Comparison of ENCODE assay signal across 27 mouse cellular contexts in the genomic region with DNA sequence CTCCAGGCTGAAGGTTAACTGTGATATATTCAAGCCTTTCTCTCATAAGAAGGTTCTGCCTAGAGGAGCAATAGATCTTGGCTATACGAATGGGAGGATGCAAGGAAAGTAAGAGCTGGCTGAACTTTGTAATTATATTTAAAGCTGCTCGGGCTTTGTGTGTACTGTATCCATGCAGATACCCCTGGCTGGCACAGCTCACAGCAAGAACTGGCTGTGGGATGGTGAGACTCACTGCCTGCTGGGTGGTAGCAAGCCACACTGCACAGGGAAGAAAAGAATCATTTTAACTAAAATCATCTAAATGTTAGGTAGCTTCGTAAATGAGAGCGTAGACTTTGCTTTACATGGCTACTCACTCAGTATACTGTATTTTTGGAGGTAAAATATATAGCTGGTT.
"Had no signal": no experiment of that assay in that cellular context is flagged by ENCODE, and none has a peak within 500 bp of the region (broad histone marks: within the 10 kb centered on the region; RNA-seq: fewer than 3 reads in every experiment).

No protein-coding gene starts in this region.

- H3K4me1 ChIP-seq: hindbrain, embryonic 13.5 days; hindbrain, embryonic 15.5 days; limb, embryonic 15.5 days; liver, embryonic 12.5 days had no signal

- H3K4me2 ChIP-seq: heart, embryonic 11.5 days; heart, embryonic 13.5 days; heart, embryonic 15.5 days; hindbrain, embryonic 13.5 days; hindbrain, embryonic 15.5 days; kidney, embryonic 15.5 days; limb, embryonic 13.5 days; limb, embryonic 15.5 days; liver, embryonic 12.5 days had no signal

- H3K9me3 ChIP-seq: heart, embryonic 13.5 days; heart, embryonic 15.5 days; hindbrain, embryonic 13.5 days; hindbrain, embryonic 15.5 days; kidney, embryonic 15.5 days; limb, embryonic 13.5 days; limb, embryonic 15.5 days; liver, embryonic 12.5 days had no signal

- DNase-seq: gastrocnemius, adult 2 months; gastrocnemius, postnatal 14 days; gastrocnemius, postnatal 36 days; heart, adult 11 months; heart, adult 2 months; heart, postnatal 14 days; heart, postnatal 36 days; kidney, adult 11 months; kidney, adult 2 months; kidney, adult 9 months; kidney, postnatal 14 days; kidney, postnatal 36 days; layer of hippocampus, postnatal 36 days; left cerebral cortex, postnatal 4 days had no signal

- H3K4me3 ChIP-seq: gastrocnemius, adult 2 months; heart, adult 2 months; heart, embryonic 13.5 days; heart, embryonic 15.5 days; hindbrain, embryonic 13.5 days; hindbrain, embryonic 15.5 days; kidney, embryonic 15.5 days; limb, embryonic 13.5 days; limb, embryonic 15.5 days; liver, embryonic 12.5 days had no signal

- H3K9ac ChIP-seq: heart, embryonic 13.5 days; heart, embryonic 15.5 days; hindbrain, embryonic 13.5 days; hindbrain, embryonic 15.5 days; kidney, embryonic 15.5 days; limb, embryonic 13.5 days; limb, embryonic 15.5 days; liver, embryonic 12.5 days had no signal

- H3K27me3 ChIP-seq: heart, embryonic 13.5 days; heart, embryonic 15.5 days; hindbrain, embryonic 13.5 days; hindbrain, embryonic 15.5 days; limb, embryonic 13.5 days; limb, embryonic 15.5 days; liver, embryonic 12.5 days had no signal

- H3K27ac ChIP-seq: gastrocnemius, adult 2 months; heart, adult 2 months; heart, embryonic 13.5 days; heart, embryonic 15.5 days; hindbrain, embryonic 13.5 days; hindbrain, embryonic 15.5 days; hindbrain, postnatal 0 days; kidney, embryonic 15.5 days; kidney, postnatal 0 days; limb, embryonic 13.5 days; limb, embryonic 15.5 days; liver, embryonic 12.5 days had no signal

- ATAC-seq: forebrain, embryonic 16.5 days; hindbrain, postnatal 0 days; intestine, embryonic 16.5 days; liver, embryonic 12.5 days had no signal

- H3K36me3 ChIP-seq: heart, embryonic 13.5 days; heart, embryonic 15.5 days; hindbrain, embryonic 13.5 days; hindbrain, embryonic 15.5 days; kidney, embryonic 15.5 days; limb, embryonic 13.5 days; limb, embryonic 15.5 days; liver, embryonic 12.5 days had no signal
